Mouse (Mus musculus) central nervous system, embryonic 14 days (tissue): ENCODE data around the gene Tmem88b. TPM values are rescaled to one million over a fixed set of nuclear protein-coding genes. Genes with fewer than 3 reads are reported as not detected.

Experiments used
- polyA plus RNA-seq: library from polyadenylated mRNA; depleted of rRNA; stranded (reverse); fragments of >200 nt; gene quantifications from 2 replicates; pipeline ENCODE4 v1.2.3, GENCODE M21; 2012; rRNA removed

Gene Tmem88b
- 0.98 and 1.3 TPM in 2 replicates for polyA plus RNA-seq

DNA sequence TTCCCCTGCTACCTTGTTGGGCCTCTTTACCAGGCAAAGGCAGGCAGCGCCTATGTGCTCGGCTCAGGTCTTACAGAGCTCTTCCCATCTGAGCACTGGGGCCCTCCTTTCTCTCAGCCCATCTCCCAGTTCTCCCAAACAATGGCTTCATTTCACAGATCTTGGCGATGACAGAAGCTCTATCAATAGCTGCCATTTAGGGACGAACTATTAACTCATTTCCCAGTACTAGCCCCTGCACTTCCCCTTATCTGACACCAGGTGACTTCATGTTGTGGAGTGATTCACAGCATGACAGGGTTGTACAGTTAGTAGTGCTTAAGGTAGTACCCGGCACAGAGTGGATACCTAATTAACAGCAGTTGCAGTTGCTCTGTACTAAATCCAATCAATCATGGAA is at the start of gene Tmem88b:
Gene Tmem88b, minus strand, starts transcription at position 56 of the 400 bp plus-strand sequence.

DNA sequence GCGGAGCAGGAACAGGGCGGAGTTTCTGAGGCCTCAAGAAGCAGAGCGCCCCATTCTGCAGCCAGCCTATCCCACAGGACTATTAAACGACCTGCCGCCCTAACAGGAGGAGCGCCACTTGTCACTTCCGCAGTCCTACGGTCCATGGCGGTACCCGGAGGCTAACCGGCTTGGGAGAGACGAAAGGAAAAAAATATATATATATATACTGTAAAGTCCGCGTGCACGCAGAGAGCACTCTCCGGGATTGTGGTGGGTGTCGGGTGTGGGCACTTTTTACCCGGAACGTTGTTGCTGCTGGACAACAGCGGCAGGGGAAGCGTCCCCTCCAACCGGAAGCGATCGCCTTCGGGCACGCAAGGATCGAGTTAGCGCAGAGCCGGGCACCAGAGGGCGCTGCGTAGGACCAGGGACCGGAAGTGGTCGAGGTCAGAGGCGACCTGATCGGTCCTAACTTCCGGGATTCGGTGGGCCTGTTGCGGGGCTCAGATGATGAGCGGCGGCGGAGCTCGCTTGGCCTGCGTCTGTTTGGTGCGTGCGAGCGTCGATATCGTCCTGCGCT is 45.6 kb upstream of the Tmem88b start, which contains the start of gene Aurkaip1:
Gene Aurkaip1, plus strand, starts transcription at position 68 of the 562 bp plus-strand sequence.

GRCm38 (mm10) chr4:155811929-155812664 is 26.4 kb upstream of the Tmem88b start, which contains the start of gene Ccnl2:
Gene Ccnl2 (plus strand): TSS chr4:155812489.

DNA sequence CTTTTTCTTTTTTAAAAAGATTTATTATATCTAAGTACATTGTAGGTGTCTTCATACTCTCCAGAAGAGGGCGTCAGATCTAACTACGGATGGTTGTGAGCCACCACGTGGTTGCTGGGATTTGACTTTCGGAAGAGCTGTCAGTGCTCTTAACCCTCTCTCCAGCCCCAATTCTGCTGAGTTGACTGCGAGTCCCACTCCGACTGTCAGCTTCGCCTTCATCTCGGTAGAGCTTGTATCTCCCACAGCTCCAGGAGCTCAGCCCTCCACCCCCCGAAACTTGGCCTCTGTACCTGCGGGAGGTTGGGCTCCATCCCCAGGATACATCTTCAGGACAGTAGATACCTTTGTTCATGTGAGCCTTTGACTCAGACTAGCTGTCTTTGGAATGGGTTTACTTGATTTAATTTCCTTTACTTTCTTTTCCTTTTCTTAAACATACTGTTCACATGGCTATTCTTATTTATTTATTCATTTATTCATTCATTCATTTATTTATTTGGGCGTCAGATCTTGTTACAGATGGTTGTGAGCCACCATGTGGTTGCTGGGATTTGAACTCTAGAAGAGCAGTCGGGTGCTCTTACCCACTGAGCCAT is 17.2 kb upstream of the Tmem88b start, which contains the start of gene Mrpl20:
Gene Mrpl20, plus strand, starts transcription at position 138 of the 599 bp plus-strand sequence.

DNA sequence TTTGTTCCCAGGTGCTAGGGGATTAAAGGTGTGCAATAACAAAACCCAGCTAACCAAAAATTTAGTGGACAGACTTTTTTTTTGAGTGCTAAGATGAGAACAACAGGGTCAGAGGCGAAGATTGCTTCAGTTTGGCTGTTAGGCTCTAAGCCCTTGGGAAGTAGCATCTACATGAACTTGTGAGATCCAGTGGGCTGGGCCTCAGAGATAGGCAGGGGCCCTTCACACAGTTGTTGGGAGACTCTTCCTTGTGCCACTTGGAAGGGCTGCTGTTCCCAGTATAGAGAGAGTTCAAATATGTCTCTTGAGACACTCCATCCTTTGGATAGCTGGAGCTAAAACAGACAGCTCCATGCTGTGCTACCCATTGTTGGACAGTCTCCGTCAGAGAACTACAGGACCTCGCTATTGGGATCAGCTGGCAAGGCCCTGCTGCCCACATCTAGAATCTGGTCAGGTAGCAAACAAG is 4.4 kb upstream of the Tmem88b start, which contains the start of gene Ankrd65:
Gene Ankrd65, plus strand, starts transcription at position 419 of the 469 bp plus-strand sequence.

GRCm38 (mm10) chr4:155774280-155774754 is 11.4 kb downstream of the Tmem88b start, which contains the start of gene Vwa1:
Gene Vwa1 (minus strand): TSS chr4:155774698.

DNA sequence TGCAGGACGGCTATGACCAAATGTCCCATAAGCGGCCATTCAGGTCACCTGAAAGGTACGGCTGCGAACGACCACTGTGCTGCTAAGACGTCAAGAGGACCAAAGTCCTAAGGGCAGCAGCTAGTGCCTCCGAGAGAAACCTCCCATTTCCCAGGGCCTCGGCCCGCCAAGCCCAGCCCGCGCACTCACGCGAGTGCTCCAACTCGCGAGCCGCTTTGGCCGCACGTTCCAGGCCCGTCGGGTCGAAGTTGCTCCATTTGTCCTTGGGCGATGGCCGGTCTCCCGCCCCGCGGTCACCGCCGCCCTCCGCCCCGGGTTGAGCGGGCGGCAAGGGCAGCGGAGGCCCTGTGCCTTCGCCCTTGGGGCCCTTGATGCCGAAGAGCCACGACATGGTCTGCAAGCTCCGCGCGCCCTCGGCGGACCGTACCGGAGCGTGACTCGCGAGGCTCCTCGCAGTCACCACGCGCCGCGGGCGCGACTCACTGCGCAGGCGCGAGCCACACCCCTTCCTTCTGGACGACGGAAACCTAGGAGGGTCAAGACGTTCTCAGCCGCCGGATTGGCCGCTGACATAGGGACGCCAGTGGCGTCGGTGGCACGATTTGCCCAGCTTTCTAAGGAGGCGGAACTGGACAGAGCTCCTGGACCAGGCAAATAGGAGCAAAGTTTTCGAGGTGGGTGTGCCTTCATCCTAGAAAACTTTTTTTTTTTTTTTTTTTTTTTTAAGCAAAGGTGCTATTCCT is 24.9 kb downstream of the Tmem88b start, which contains the start of gene Atad3a:
Gene Atad3a, minus strand, starts transcription at position 481 of the 743 bp plus-strand sequence.

GRCm38 (mm10) chr4:155734350-155734941 is 51.2 kb downstream of the Tmem88b start, which contains the start of gene Tmem240:
Gene Tmem240 (plus strand): TSS chr4:155734800.

Other genes starting within 250 kb of the Tmem88b start
- gene Nadk, start 223.5 kb downstream of the Tmem88b start, polyA plus RNA-seq, result 80.8 and 92.1 TPM in 2 replicates
- gene Slc35e2, start 184.5 kb downstream of the Tmem88b start, polyA plus RNA-seq, result 15.5 and 15.9 TPM in 2 replicates
- 56.1 and 63.3 TPM in 2 replicates for gene Cdk11b, start 161.0 kb downstream of the Tmem88b start, polyA plus RNA-seq
- not detected in 2 replicates for gene Gm10563, start 140.5 kb downstream of the Tmem88b start, polyA plus RNA-seq
- 9.1 and 13.0 TPM in 2 replicates for gene Mmp23, start 132.5 kb downstream of the Tmem88b start, polyA plus RNA-seq
- 91.5 and 97.1 TPM in 2 replicates for gene Mib2, start 116.7 kb downstream of the Tmem88b start, polyA plus RNA-seq
- 22.4 and 26.6 TPM in 2 replicates for gene Fndc10, start 91.5 kb downstream of the Tmem88b start, polyA plus RNA-seq
- gene Ssu72, start 81.1 kb downstream of the Tmem88b start, polyA plus RNA-seq, result 122 and 133 TPM in 2 replicates
- gene Tmem240, start 51.1 kb downstream of the Tmem88b start, polyA plus RNA-seq, result 26.3 and 28.4 TPM in 2 replicates
- gene Atad3a, start 24.8 kb downstream of the Tmem88b start, polyA plus RNA-seq, result 107 TPM in 2 replicates
- gene Vwa1, start 11.2 kb downstream of the Tmem88b start, polyA plus RNA-seq, result 18.5 and 19.0 TPM in 2 replicates
- gene Ankrd65, start 4.6 kb upstream of the Tmem88b start, polyA plus RNA-seq, result 0.06 TPM in 1 of 2 replicates, not detected in the other
- 121 and 130 TPM in 2 replicates for gene Mrpl20, start 17.0 kb upstream of the Tmem88b start, polyA plus RNA-seq
- 221 and 226 TPM in 2 replicates for gene Ccnl2, start 26.6 kb upstream of the Tmem88b start, polyA plus RNA-seq
- 107 and 111 TPM in 2 replicates for gene Aurkaip1, start 45.4 kb upstream of the Tmem88b start, polyA plus RNA-seq
- gene Mxra8, start 53.8 kb upstream of the Tmem88b start, polyA plus RNA-seq, result 46.6 and 77.3 TPM in 2 replicates
- 149 and 150 TPM in 2 replicates for gene Dvl1, start 61.5 kb upstream of the Tmem88b start, polyA plus RNA-seq
- gene Tas1r3, start 77.5 kb upstream of the Tmem88b start, polyA plus RNA-seq, result 0.53 and 0.79 TPM in 2 replicates
- 20.1 and 21.9 TPM in 2 replicates for gene Cptp, start 83.6 kb upstream of the Tmem88b start, polyA plus RNA-seq
- gene Ints11, start 83.7 kb upstream of the Tmem88b start, polyA plus RNA-seq, result 67.9 and 76.2 TPM in 2 replicates
- 87.2 and 88.3 TPM in 2 replicates for gene Pusl1, start 105.9 kb upstream of the Tmem88b start, polyA plus RNA-seq
- 101 and 108 TPM in 2 replicates for gene Acap3, start 105.9 kb upstream of the Tmem88b start, polyA plus RNA-seq
- 117 and 126 TPM in 2 replicates for gene Ube2j2, start 158.0 kb upstream of the Tmem88b start, polyA plus RNA-seq
- 9.6 and 14.8 TPM in 2 replicates for gene C1qtnf12, start 176.4 kb upstream of the Tmem88b start, polyA plus RNA-seq
- 15.3 and 15.5 TPM in 2 replicates for gene B3galt6, start 206.8 kb upstream of the Tmem88b start, polyA plus RNA-seq
- 57.2 and 69.7 TPM in 2 replicates for gene Sdf4, start 207.0 kb upstream of the Tmem88b start, polyA plus RNA-seq
- gene Tnfrsf4, start 228.0 kb upstream of the Tmem88b start, polyA plus RNA-seq, result 3.8 and 3.9 TPM in 2 replicates
- gene Tnfrsf18, start 240.3 kb upstream of the Tmem88b start, polyA plus RNA-seq, result 0.29 and 0.54 TPM in 2 replicates